Mouse (Mus musculus): ENCODE results near the gene Cav1. TPM values are rescaled to one million over a fixed set of nuclear protein-coding genes. Genes with fewer than 3 reads are reported as not detected.

The Cav1 gene
- polyA plus RNA-seq, 1 experiment from 2014 or later, result 201 TPM

- Histone ChIP-seq H3K4me1 (replicated peaks) (no peaks in the 10 kb centered on the region), H3K27ac (no peak overlapping the region), H3K36me3 (no peaks in the 10 kb centered on the region), H3K4me3 (replicated peaks) (no peak overlapping the region), H3K27me3 (replicated peaks) (no peaks in the 10 kb centered on the region), H3K4me2 (replicated peaks) (no peak overlapping the region), H3K9me3 (no peaks in the 10 kb centered on the region), H3K9ac (no peak overlapping the region)
- no peak for ATAC-seq
- WGBS, result 81% methylated on average over 6 of the region's 6 CpGs
These were observed 75.6 kb downstream of the Cav1 start for GRCm38 (mm10) chr6:17381690-17382089.

- Histone ChIP-seq H3K9me3 (no peaks in the 10 kb centered on the region), H3K27ac (no peak overlapping the region), H3K27me3 (replicated peaks) (no peaks in the 10 kb centered on the region), H3K9ac (no peak overlapping the region), H3K4me3 (replicated peaks) (no peak overlapping the region), H3K4me1 (replicated peaks) (no peaks in the 10 kb centered on the region), H3K36me3 (no peaks in the 10 kb centered on the region), H3K4me2 (replicated peaks) (no peak overlapping the region)
- 89% methylated on average over 5 of the region's 5 CpGs for WGBS
- no peak for ATAC-seq
These were observed 79.4 kb downstream of the Cav1 start for GRCm38 (mm10) chr6:17385531-17385930.

- no peaks in the 10 kb centered on the region for H3K4me1 ChIP-seq (replicated peaks)
- H3K9ac ChIP-seq, result no peak overlapping the region
- no peak overlapping the region for H3K4me2 ChIP-seq (replicated peaks)
- no peak overlapping the region for H3K4me3 ChIP-seq (replicated peaks)
- no peak overlapping the region for H3K27ac ChIP-seq
- 76% methylated on average over 2 of the region's 2 CpGs for WGBS
- no peaks in the 10 kb centered on the region for H3K27me3 ChIP-seq (replicated peaks)
- H3K36me3 ChIP-seq, result no peaks in the 10 kb centered on the region
- H3K9me3 ChIP-seq, result no peaks in the 10 kb centered on the region
- ATAC-seq, result no peak
These were observed 82.0 kb downstream of the Cav1 start for GRCm38 (mm10) chr6:17387991-17388710.

Other genes starting within 250 kb of the Cav1 start
- 94.3 and 98.5 TPM in 2 replicates for gene Tes, start 241.2 kb upstream of the Cav1 start, polyA plus RNA-seq (2015; fragmentation: Nextera tagmentation; extraction: Ambion mirVana)
- 21.5 and 23.2 TPM in 2 replicates for gene Cav2, start 25.1 kb upstream of the Cav1 start, polyA plus RNA-seq (2015; fragmentation: Nextera tagmentation; extraction: Ambion mirVana)
- 12.2 and 13.5 TPM in 2 replicates for gene Met, start 157.5 kb downstream of the Cav1 start, polyA plus RNA-seq (2015; fragmentation: Nextera tagmentation; extraction: Ambion mirVana)